Mouse (Mus musculus) liver, embryonic 14.5 days (tissue): ENCODE results near the gene Prf1. TPM values are rescaled to one million over a fixed set of nuclear protein-coding genes. Genes with fewer than 3 reads are reported as not detected.

Source experiments
- ATAC-seq: fragments of 200-750 bp; cut with Nextera tagmentation; 2 replicates; pipeline ENCODE4 v1.8.0; 2017; ENCODE audit warnings: moderate number of reproducible peaks, mild to moderate bottlenecking, moderate library complexity; ENCODE audit not compliant: insufficient read depth
- DNase-seq, 3 experiments: peaks; one replicate each; pipeline ENCODE4 v3.0.0-alpha.2; 2012 to 2013; ENCODE audit warnings: low read depth in 3 of 3, low spot score in 3 of 3
- H3K27ac ChIP-seq: fragments of 300-500 bp; sonication (generic); 2 replicates; pipeline ENCODE4 v1.5.1; 2014; ENCODE audit warnings: moderate library complexity, mild to moderate bottlenecking, control low read depth, inconsistent platforms
- H3K27me3 ChIP-seq: fragments of 300-500 bp; sonication (generic); 2 replicates; pipeline ENCODE4 v1.6.1; 2014; ENCODE audit warnings: mild to moderate bottlenecking, low read length, moderate library complexity; ENCODE audit not compliant: control insufficient read depth, insufficient read depth
- H3K36me3 ChIP-seq: fragments of 300-500 bp; sonication (generic); replicated peaks from 2 replicates; pipeline ENCODE4 v1.6.1; 2014; ENCODE audit warnings: low read depth; ENCODE audit not compliant: control insufficient read depth, insufficient read depth
- H3K4me1 ChIP-seq, 2 experiments: fragments of 200-500 bp in 1 of 2; fragments of 300-500 bp in 1 of 2; sonication (generic) in 1 of 2; replicated peaks; 2 replicates each; pipeline ENCODE4 v1.6.1; 2012 to 2014; ENCODE audit warnings: antibody characterized with exemption in 1 of 2, inconsistent platforms in 1 of 2, low read length in 1 of 2; ENCODE audit not compliant: control insufficient read depth in 2 of 2, insufficient read depth in 2 of 2
- H3K4me2 ChIP-seq: fragments of 300-500 bp; sonication (generic); 2 replicates; pipeline ENCODE4 v1.6.1; 2014; ENCODE audit warnings: low read depth, mild to moderate bottlenecking, control low read depth, moderate library complexity
- H3K4me3 ChIP-seq, 2 experiments: fragments of 200-500 bp in 1 of 2; fragments of 300-500 bp in 1 of 2; sonication (generic) in 1 of 2; 2 replicates each; pipeline ENCODE4 v1.5.1; 2012 to 2014; ENCODE audit warnings: low read depth in 2 of 2, low read length in 2 of 2, mild to moderate bottlenecking in 2 of 2, control low read depth in 1 of 2, inconsistent platforms in 1 of 2, moderate library complexity in 1 of 2; ENCODE audit not compliant: insufficient read depth in 1 of 2
- H3K9ac ChIP-seq: fragments of 300-500 bp; sonication (generic); replicated peaks from 2 replicates; pipeline ENCODE4 v1.6.1; 2014; ENCODE audit warnings: mild to moderate bottlenecking, control low read depth, moderate library complexity
- H3K9me3 ChIP-seq: fragments of 300-500 bp; sonication (generic); 2 replicates; pipeline ENCODE4 v1.6.1; 2016; ENCODE audit warnings: low read length, mixed read lengths; ENCODE audit not compliant: control insufficient read depth
- CTCF ChIP-seq: IDR thresholded peaks from 2 replicates; pipeline ENCODE4 v1.5.1; 2016; ENCODE audit warnings: antibody characterized with exemption, low read depth, control low read depth
- EP300 ChIP-seq: IDR thresholded peaks from 2 replicates; pipeline ENCODE4 v1.6.1; 2016; ENCODE audit warnings: antibody characterized with exemption, low read depth
- WGBS: fragments of 180-500 bp; shearing (Covaris S2); extraction: QIAGEN DNeasy Blood & Tissue Kit; methylation state at CpG from one replicate; pipeline ENCODE4 v1.1.7; 2014; ENCODE audit not compliant: insufficient replicate concordance; 5-methylcytosine and 5-hydroxymethylcytosine counted together
- polyA plus RNA-seq, 2 experiments: library from polyadenylated mRNA; depleted of rRNA in 1 of 2; stranded (reverse) in 1 of 2; unstranded in 1 of 2; fragments of >200 nt; fragmentation: Nextera tagmentation in 1 of 2; extraction: Ambion mirVana in 1 of 2; gene quantifications; 2 replicates each; pipeline versions ENCODE4 v1.2.1 to v1.2.3; 2012 to 2014

Prf1 gene
- polyA plus RNA-seq, 2 experiments, result 0.02 TPM; not detected in 1

DNA sequence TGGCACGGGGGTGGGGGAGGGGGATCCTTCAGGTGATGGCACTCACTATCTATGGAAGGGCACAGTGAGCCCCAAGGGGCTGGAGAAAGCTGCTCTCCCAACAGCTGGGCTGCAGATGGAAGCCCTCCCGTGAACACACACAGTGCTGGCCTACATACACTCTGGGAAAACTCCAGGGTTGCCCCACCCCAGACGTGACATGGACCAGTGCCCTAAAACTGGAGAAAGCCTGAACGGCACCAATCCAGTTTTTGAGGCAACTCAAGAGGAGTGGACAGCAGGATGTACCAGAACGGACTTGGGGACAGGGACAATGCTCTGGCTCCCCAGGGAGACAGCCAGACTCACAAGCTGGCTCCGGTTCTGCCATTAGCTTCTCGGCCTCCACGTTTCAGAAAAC, 27.1 kb downstream of the Prf1 start:
- H3K9ac ChIP-seq, result no peak overlapping the region
- TF ChIP-seq EP300 (no peak), CTCF (no peak)
- ATAC-seq (no peak), DNase-seq (no peak)
- H3K9me3 ChIP-seq, result no peaks in the 10 kb centered on the region
- H3K27me3 ChIP-seq, result no peaks in the 10 kb centered on the region
- H3K4me1 ChIP-seq, result no peaks in the 10 kb centered on the region
- 54% methylated on average over 8 of the region's 8 CpGs for WGBS
- no peaks in the 10 kb centered on the region for H3K36me3 ChIP-seq
- H3K4me2 ChIP-seq, result no peak overlapping the region
- H3K4me3 ChIP-seq, result no peak overlapping the region
- H3K27ac ChIP-seq, result no peak overlapping the region

DNA sequence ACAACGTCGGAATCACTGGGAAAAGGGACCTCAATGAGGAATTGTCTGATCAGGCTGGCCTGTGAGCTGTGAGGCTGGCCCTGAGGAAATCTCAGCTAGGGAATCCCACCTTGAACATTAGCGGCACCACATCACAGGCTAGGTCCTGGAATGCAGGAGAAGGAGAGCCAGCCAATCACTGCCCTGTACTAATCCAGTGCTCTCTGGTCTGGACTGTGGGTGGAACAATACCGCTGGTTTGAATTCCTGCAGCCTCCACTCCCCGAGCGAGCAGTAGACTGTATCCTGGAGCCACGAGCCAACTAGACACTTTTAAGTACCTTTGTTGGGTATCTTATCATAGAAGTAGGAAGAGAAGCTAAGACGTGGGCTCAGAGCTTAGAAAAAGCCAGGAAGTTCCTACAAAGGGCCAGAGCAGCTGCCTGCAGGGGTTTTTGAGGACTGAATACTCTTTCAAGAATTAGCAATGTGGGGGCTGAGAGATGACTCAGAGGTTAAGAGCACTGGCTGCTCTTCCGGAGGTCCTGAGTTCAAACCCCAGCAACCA, 28.2 kb downstream of the Prf1 start:
- Histone ChIP-seq H3K27ac (no peak overlapping the region), H3K9me3 (no peaks in the 10 kb centered on the region), H3K9ac (no peak overlapping the region), H3K36me3 (no peaks in the 10 kb centered on the region), H3K4me3 (no peak overlapping the region), H3K4me2 (no peak overlapping the region), H3K4me1 (no peaks in the 10 kb centered on the region), H3K27me3 (no peaks in the 10 kb centered on the region)
- 53% methylated on average over 9 of the region's 9 CpGs for WGBS
- DNase-seq, result no peak
- no peak for ATAC-seq
- no peak for TF ChIP-seq CTCF
- no peak for TF ChIP-seq EP300

DNA sequence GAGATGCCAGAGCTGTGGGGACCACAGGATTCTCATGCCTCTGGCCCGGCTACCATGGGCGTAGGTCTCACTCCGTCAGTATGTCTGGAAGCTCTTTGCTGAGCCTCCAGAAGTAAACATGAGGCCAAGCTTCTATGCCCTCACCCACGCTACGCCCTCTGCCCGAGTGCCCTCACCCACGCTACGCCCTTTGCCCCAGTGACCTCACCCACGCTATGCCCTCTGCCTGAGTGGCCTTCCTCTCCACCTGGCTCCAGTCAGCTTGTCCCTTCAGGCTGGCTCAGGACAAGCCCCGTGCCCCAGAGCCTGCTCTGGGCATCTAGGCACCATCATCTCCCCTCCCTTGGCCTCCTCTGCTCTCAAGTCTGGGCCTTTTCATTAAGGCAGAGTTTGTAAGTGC, 29.9 kb downstream of the Prf1 start:
- Histone ChIP-seq H3K27ac (no peak overlapping the region), H3K4me3 (no peak overlapping the region), H3K4me2 (no peak overlapping the region), H3K9ac (no peak overlapping the region), H3K27me3 (no peaks in the 10 kb centered on the region), H3K4me1 (no peaks in the 10 kb centered on the region), H3K9me3 (no peaks in the 10 kb centered on the region), H3K36me3 (no peaks in the 10 kb centered on the region)
- DNase-seq (no peak), ATAC-seq (no peak)
- 70% methylated on average over 10 of the region's 10 CpGs for WGBS
- TF ChIP-seq CTCF (no peak), EP300 (no peak)

DNA sequence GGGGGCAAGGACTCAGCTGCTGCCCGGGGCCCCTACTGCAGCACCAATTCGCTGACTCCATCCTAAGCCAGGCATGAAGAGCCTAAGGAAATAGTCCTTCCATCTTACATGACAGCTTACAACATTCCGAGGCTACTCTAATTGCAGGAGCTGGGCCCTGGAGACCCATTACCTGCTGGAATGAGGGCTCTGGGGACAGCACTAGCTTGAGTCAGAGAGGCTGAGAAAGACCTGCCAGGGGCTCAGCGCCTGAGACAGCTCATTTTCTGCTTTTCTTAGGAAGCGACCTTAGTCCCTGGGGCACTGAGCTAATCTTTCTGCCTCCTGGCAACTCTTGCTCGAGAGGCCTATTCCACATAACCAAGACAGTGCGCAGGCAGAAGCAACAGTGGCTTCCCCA, 31.3 kb downstream of the Prf1 start:
- H3K27me3 ChIP-seq, result no peaks in the 10 kb centered on the region
- DNase-seq, result no peak
- H3K36me3 ChIP-seq, result no peaks in the 10 kb centered on the region
- no peak overlapping the region for H3K4me2 ChIP-seq
- no peaks in the 10 kb centered on the region for H3K9me3 ChIP-seq
- no peak for TF ChIP-seq CTCF
- no peak for TF ChIP-seq EP300
- no peaks in the 10 kb centered on the region for H3K4me1 ChIP-seq
- WGBS, result 63% methylated on average over 7 of the region's 7 CpGs
- no peak for ATAC-seq
- no peak overlapping the region for H3K9ac ChIP-seq
- no peak overlapping the region for H3K27ac ChIP-seq
- no peak overlapping the region for H3K4me3 ChIP-seq

DNA sequence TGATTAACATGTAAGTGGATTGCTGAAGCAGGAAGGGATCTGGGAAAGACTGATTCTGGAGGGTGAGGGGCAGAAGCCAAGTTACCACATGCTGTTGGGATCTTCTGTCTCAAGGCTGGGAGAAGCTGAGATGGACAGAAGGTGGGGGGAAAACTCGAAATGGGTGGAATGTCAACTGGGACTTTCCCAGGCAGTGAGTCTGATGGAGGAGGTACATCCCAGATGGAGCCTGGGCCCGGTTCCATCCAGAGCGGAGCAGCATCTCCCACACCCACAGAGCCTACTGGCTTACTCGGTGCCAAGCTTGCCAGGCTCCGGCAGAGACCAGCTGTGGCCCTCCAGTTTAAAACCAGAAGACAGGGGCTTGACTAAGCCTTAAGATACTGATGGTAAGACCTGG, 33.4 kb downstream of the Prf1 start:
- H3K27me3 ChIP-seq, result no peaks in the 10 kb centered on the region
- H3K36me3 ChIP-seq, result no peaks in the 10 kb centered on the region
- WGBS, result 81% methylated on average over 5 of the region's 5 CpGs
- H3K4me3 ChIP-seq, result no peak overlapping the region
- no peaks in the 10 kb centered on the region for H3K4me1 ChIP-seq
- no peak overlapping the region for H3K4me2 ChIP-seq
- no peak overlapping the region for H3K9ac ChIP-seq
- H3K27ac ChIP-seq, result no peak overlapping the region
- ATAC-seq (no peak), DNase-seq (no peak)
- no peak for TF ChIP-seq EP300
- TF ChIP-seq CTCF, result no peak
- H3K9me3 ChIP-seq, result no peaks in the 10 kb centered on the region
